Mouse (Mus musculus): ENCODE results near the gene Lss.

DNA sequence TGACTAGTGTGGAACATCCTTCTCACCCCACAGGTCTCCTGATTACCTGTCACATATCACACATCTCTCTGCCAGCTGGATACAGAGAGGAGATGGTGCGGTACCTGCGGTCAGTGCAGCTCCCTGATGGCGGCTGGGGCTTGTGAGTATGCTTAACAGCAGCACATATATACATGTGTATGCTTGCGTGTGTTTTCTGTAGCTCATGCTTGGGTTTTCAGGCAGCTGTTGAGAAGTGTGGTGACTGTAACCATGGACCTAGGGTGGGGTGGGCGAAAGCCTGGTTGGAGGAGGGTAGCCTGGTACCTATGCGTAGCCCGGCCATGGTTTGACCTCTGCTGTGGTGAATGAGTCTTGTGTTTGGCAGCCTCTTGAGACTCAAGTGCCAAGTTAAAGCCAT lies 4.1 kb downstream of the Lss start:
- TF ChIP-seq CTCF (IDR thresholded peaks at IDR 0.05; ENCODE audit: borderline replicate concordance, insufficient read depth, low read length): no peak
- TF ChIP-seq POLR2A (IDR thresholded peaks at IDR 0.05; ENCODE audit: low read depth, low read length): no peak
